Mouse (Mus musculus): Measurements from ENCODE around the gene Pnpla2. TPM values are rescaled to one million over a fixed set of nuclear protein-coding genes. Genes with fewer than 3 reads are reported as not detected.

The Pnpla2 gene
- polyA plus RNA-seq, 1 experiment from 2014 or later, result 20.4 TPM

GRCm38 (mm10) chr7:141472226-141472625, 17.2 kb downstream of the Pnpla2 start:
- H3K9me3 ChIP-seq (ENCODE audit: control insufficient read depth, low read length), result no peaks in the 10 kb centered on the region
- H3K4me1 ChIP-seq (ENCODE audit: control insufficient read depth, insufficient read depth, low read length), result peaks cover 40% of the 10 kb centered on the region
- DNase-seq (ENCODE audit: low spot score) (no peak), ATAC-seq (ENCODE audit: low read depth) (no peak)
- no peak overlapping the region for H3K27ac ChIP-seq (replicated peaks; ENCODE audit: low read depth, low read length)
- no peak overlapping the region for H3K9ac ChIP-seq (ENCODE audit: low read depth, low read length)
- H3K36me3 ChIP-seq (ENCODE audit: control insufficient read depth, insufficient read depth, low read length), result peaks cover 36% of the 10 kb centered on the region
- H3K4me2 ChIP-seq (ENCODE audit: low read depth, low read length), result no peak overlapping the region
- no peak overlapping the region for H3K4me3 ChIP-seq (ENCODE audit: low read depth, low read length)
- WGBS, result 74% methylated on average over 6 of the region's 6 CpGs
- no peaks in the 10 kb centered on the region for H3K27me3 ChIP-seq (replicated peaks; ENCODE audit: control insufficient read depth, insufficient read depth, low read length)

- no peak for ATAC-seq (ENCODE audit: low read depth)
- H3K4me1 ChIP-seq (ENCODE audit: control insufficient read depth, insufficient read depth, low read length), result peaks cover 45% of the 10 kb centered on the region
Measured at GRCm38 (mm10) chr7:141472763-141473162, 17.8 kb downstream of the Pnpla2 start.

GRCm38 (mm10) chr7:141474160-141474559, 19.2 kb downstream of the Pnpla2 start:
- peaks cover 42% of the 10 kb centered on the region for H3K4me1 ChIP-seq (ENCODE audit: control insufficient read depth, insufficient read depth, low read length)

More at GRCm38 (mm10) chr7:141472763-141473162, 17.8 kb downstream of the Pnpla2 start:
- Histone ChIP-seq H3K27ac (replicated peaks; ENCODE audit: low read depth, low read length) (no peak overlapping the region), H3K4me3 (ENCODE audit: low read depth, low read length) (no peak overlapping the region), H3K4me2 (ENCODE audit: low read depth, low read length) (no peak overlapping the region), H3K9me3 (ENCODE audit: control insufficient read depth, low read length) (no peaks in the 10 kb centered on the region), H3K9ac (ENCODE audit: low read depth, low read length) (no peak overlapping the region), H3K27me3 (replicated peaks; ENCODE audit: control insufficient read depth, insufficient read depth, low read length) (no peaks in the 10 kb centered on the region), H3K36me3 (ENCODE audit: control insufficient read depth, insufficient read depth, low read length) (peaks cover 36% of the 10 kb centered on the region)
- WGBS, result 84% methylated on average over 6 of the region's 6 CpGs
- DNase-seq (ENCODE audit: low spot score), result no peak

GRCm38 (mm10) chr7:141475011-141475804, 20.2 kb downstream of the Pnpla2 start, which contains the start of the genes Polr2l and Tspan4:
TSS of gene Polr2l (minus strand) at chr7:141475132.
TSS of gene Tspan4 (plus strand) at chr7:141475240.
- H3K4me2 ChIP-seq (ENCODE audit: low read depth, low read length), result peak within 1 kb of the TSS; percentile 93
- peaks cover 37% of the 10 kb centered on the region for H3K4me1 ChIP-seq (ENCODE audit: control insufficient read depth, insufficient read depth, low read length)
- H3K27ac ChIP-seq (replicated peaks; ENCODE audit: low read depth, low read length), result peak within 1 kb of the TSS; percentile 93
- H3K36me3 ChIP-seq (ENCODE audit: control insufficient read depth, insufficient read depth, low read length), result peaks cover 26% of the 10 kb centered on the region
- peak within 1 kb of the TSS; percentile 81 for H3K4me3 ChIP-seq (ENCODE audit: low read depth, low read length)
- H3K27me3 ChIP-seq (replicated peaks; ENCODE audit: control insufficient read depth, insufficient read depth, low read length), result peaks cover 3% of the 10 kb centered on the region; the same call in 1 of the 2 replicates
- peak within 1 kb of the TSS; percentile 87 for H3K9ac ChIP-seq (ENCODE audit: low read depth, low read length)
- WGBS, result under 1% methylated on average over 45 of the region's 87 CpGs
- no peaks in the 10 kb centered on the region for H3K9me3 ChIP-seq (ENCODE audit: control insufficient read depth, low read length)
- peak; percentile 93 for DNase-seq (ENCODE audit: low spot score)
- peak; percentile 81 for ATAC-seq (ENCODE audit: low read depth)

More at GRCm38 (mm10) chr7:141474160-141474559, 19.2 kb downstream of the Pnpla2 start:
- Histone ChIP-seq H3K4me3 (ENCODE audit: low read depth, low read length) (peak overlapping the region; percentile 81), H3K9me3 (ENCODE audit: control insufficient read depth, low read length) (no peaks in the 10 kb centered on the region), H3K9ac (ENCODE audit: low read depth, low read length) (peak overlapping the region; percentile 87), H3K27ac (replicated peaks; ENCODE audit: low read depth, low read length) (no peak overlapping the region), H3K36me3 (ENCODE audit: control insufficient read depth, insufficient read depth, low read length) (peaks cover 34% of the 10 kb centered on the region), H3K4me2 (ENCODE audit: low read depth, low read length) (peak overlapping the region; percentile 93), H3K27me3 (replicated peaks; ENCODE audit: control insufficient read depth, insufficient read depth, low read length) (no peaks in the 10 kb centered on the region)
- DNase-seq (ENCODE audit: low spot score) (no peak), ATAC-seq (ENCODE audit: low read depth) (no peak)
- 9% methylated on average over 5 of the region's 5 CpGs for WGBS

- peaks cover 4% of the 10 kb centered on the region; the same call in 1 of the 2 replicates for H3K27me3 ChIP-seq (replicated peaks; ENCODE audit: control insufficient read depth, insufficient read depth, low read length)
- H3K4me1 ChIP-seq (ENCODE audit: control insufficient read depth, insufficient read depth, low read length), result peaks cover 37% of the 10 kb centered on the region
- ATAC-seq (ENCODE audit: low read depth) (no peak), DNase-seq (ENCODE audit: low spot score) (no peak)
- H3K4me3 ChIP-seq (ENCODE audit: low read depth, low read length), result peak overlapping the region; percentile 81
- 2% methylated on average over 10 of the region's 12 CpGs for WGBS
- H3K9ac ChIP-seq (ENCODE audit: low read depth, low read length), result peak overlapping the region; percentile 87
- H3K36me3 ChIP-seq (ENCODE audit: control insufficient read depth, insufficient read depth, low read length), result peaks cover 21% of the 10 kb centered on the region
- H3K4me2 ChIP-seq (ENCODE audit: low read depth, low read length), result peak overlapping the region; percentile 93
- H3K27ac ChIP-seq (replicated peaks; ENCODE audit: low read depth, low read length), result peak overlapping the region; percentile 93
- H3K9me3 ChIP-seq (ENCODE audit: control insufficient read depth, low read length), result no peaks in the 10 kb centered on the region
Measured at GRCm38 (mm10) chr7:141475805-141476158, 20.8 kb downstream of the Pnpla2 start.

- 0% methylated on average over 9 of the region's 17 CpGs for WGBS
- H3K4me2 ChIP-seq (ENCODE audit: low read depth, low read length), result peak overlapping the region; percentile 93
- H3K27ac ChIP-seq (replicated peaks; ENCODE audit: low read depth, low read length), result peak overlapping the region; percentile 93
- DNase-seq (ENCODE audit: low spot score), result peak; percentile 90
- peaks cover 14% of the 10 kb centered on the region for H3K36me3 ChIP-seq (ENCODE audit: control insufficient read depth, insufficient read depth, low read length)
- H3K4me1 ChIP-seq (ENCODE audit: control insufficient read depth, insufficient read depth, low read length), result peaks cover 37% of the 10 kb centered on the region
- peak; percentile 54 for ATAC-seq (ENCODE audit: low read depth)
- no peaks in the 10 kb centered on the region for H3K9me3 ChIP-seq (ENCODE audit: control insufficient read depth, low read length)
- H3K4me3 ChIP-seq (ENCODE audit: low read depth, low read length), result peak overlapping the region; percentile 81
- peak overlapping the region; percentile 87 for H3K9ac ChIP-seq (ENCODE audit: low read depth, low read length)
- peaks cover 4% of the 10 kb centered on the region; the same call in 1 of the 2 replicates for H3K27me3 ChIP-seq (replicated peaks; ENCODE audit: control insufficient read depth, insufficient read depth, low read length)
Measured at GRCm38 (mm10) chr7:141476226-141476980, 21.4 kb downstream of the Pnpla2 start.

GRCm38 (mm10) chr7:141476981-141477370, 22.0 kb downstream of the Pnpla2 start:
- peak overlapping the region; percentile 87 for H3K9ac ChIP-seq (ENCODE audit: low read depth, low read length)
- peak overlapping the region; percentile 93 for H3K27ac ChIP-seq (replicated peaks; ENCODE audit: low read depth, low read length)
- no peaks in the 10 kb centered on the region for H3K9me3 ChIP-seq (ENCODE audit: control insufficient read depth, low read length)
- peak overlapping the region; percentile 81 for H3K4me3 ChIP-seq (ENCODE audit: low read depth, low read length)
- H3K36me3 ChIP-seq (ENCODE audit: control insufficient read depth, insufficient read depth, low read length), result peaks cover 9% of the 10 kb centered on the region
- H3K27me3 ChIP-seq (replicated peaks; ENCODE audit: control insufficient read depth, insufficient read depth, low read length), result peaks cover 9% of the 10 kb centered on the region
- peaks cover 37% of the 10 kb centered on the region for H3K4me1 ChIP-seq (ENCODE audit: control insufficient read depth, insufficient read depth, low read length)
- ATAC-seq (ENCODE audit: low read depth) (no peak), DNase-seq (ENCODE audit: low spot score) (no peak)
- WGBS, result 13% methylated on average over 7 of the region's 7 CpGs
- peak overlapping the region; percentile 93 for H3K4me2 ChIP-seq (ENCODE audit: low read depth, low read length)

- DNase-seq (ENCODE audit: low spot score) (peak; percentile 84), ATAC-seq (ENCODE audit: low read depth) (peak; percentile 5; the same call in 1 of the 2 replicates)
- Histone ChIP-seq H3K9me3 (ENCODE audit: control insufficient read depth, low read length) (no peaks in the 10 kb centered on the region), H3K4me3 (ENCODE audit: low read depth, low read length) (no peak overlapping the region), H3K4me1 (ENCODE audit: control insufficient read depth, insufficient read depth, low read length) (peaks cover 43% of the 10 kb centered on the region), H3K36me3 (ENCODE audit: control insufficient read depth, insufficient read depth, low read length) (peaks cover 2% of the 10 kb centered on the region; the same call in 1 of the 2 replicates), H3K27ac (replicated peaks; ENCODE audit: low read depth, low read length) (peak overlapping the region; percentile 93), H3K4me2 (ENCODE audit: low read depth, low read length) (peak overlapping the region; percentile 93), H3K27me3 (replicated peaks; ENCODE audit: control insufficient read depth, insufficient read depth, low read length) (peaks cover 16% of the 10 kb centered on the region), H3K9ac (ENCODE audit: low read depth, low read length) (peak overlapping the region; percentile 28)
- 46% methylated on average over 4 of the region's 4 CpGs for WGBS
Measured at GRCm38 (mm10) chr7:141477578-141478269, 22.7 kb downstream of the Pnpla2 start.
